Mouse (Mus musculus) gastrocnemius, postnatal 10 days (tissue): ENCODE measurements at regions not wholly inside any gene's neighbourhood (a gene's known extent, or its start where the extent isn't known, plus 50 kb on each side); places are given as distances from the start of the nearest gene placed in this dataset.
A peak's percentile ranks its signal among the peaks of the same experiment; 100 is the strongest.

ENCODE experiments used
- DNase-seq: peaks from one replicate; pipeline ENCODE4 v3.0.0; 2021; ENCODE audit warnings: mixed read lengths

DNA sequence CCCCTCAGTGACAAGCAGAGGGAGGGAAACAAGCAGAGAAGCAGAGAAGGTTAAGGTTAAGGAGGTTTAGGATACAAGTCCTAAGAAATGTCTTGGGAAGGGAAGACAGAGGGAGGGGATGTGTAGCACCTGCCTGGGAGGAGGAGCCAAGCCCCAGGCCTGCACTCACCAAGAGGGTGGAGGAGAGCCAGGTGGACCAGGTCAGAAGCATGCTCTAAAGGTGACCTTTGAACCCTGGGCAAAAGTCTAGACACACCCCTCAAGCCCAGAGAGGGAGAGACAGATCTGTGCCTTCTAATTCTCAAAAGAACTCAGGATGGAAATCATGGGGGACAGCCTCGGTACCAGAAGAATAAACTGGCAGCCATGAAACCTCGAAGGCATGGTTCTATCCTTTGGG, 54.4 kb upstream of the Calm2 start:
- no peak for DNase-seq

- no peak for DNase-seq
Observed at GRCm38 (mm10) chr17:87501687-87502387, 55.1 kb upstream of the Calm2 start.

DNA sequence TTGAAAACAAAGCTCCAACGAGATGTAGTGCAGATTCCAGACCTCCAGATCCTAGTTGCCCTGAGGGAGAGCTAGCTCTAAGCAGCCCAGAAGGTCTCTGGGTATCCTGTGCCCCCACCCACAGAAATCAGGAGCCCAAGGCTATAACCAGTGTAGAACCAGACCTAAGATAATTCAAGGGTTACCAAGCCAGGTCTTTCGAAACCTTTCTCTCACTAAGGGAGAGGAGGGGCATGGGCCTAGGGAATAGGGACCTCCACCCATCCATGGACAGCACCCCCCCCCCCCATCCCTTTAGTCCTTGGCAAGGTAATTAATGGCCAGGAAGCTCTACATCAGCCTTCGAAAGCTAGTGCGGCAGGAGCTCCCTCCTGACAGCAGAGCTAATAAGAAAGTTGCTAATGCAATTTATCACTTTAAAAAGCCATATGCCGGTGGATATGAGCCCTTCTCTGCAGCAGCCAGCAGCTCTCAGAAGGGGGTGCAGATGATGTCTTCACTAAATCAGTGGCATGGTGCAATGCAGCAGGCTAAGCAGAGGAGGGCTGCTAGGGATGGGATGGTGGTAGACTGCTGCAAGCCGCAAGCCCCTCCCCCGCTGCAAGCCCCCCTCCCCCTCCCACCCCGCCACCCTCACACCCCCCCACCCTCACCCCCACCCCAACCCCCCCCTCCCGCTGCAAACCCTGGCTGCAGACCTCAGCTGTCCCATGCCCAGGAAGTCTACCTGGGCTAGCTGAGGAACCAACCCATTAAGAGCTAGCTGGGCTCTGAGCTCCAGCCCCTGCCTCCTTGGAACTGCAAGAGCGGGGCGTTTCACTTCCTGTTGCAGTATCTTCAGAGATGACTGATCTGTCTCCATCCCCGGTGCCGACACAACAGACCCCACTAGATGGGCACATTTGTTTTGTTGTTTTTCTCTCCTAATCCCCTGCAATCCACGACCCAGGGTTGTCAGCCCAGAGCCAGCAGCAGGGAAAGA, 55.9 kb upstream of the Calm2 start:
- no peak for DNase-seq

GRCm38 (mm10) chr17:87503491-87503890, 56.8 kb upstream of the Calm2 start:
- DNase-seq = no peak

DNA sequence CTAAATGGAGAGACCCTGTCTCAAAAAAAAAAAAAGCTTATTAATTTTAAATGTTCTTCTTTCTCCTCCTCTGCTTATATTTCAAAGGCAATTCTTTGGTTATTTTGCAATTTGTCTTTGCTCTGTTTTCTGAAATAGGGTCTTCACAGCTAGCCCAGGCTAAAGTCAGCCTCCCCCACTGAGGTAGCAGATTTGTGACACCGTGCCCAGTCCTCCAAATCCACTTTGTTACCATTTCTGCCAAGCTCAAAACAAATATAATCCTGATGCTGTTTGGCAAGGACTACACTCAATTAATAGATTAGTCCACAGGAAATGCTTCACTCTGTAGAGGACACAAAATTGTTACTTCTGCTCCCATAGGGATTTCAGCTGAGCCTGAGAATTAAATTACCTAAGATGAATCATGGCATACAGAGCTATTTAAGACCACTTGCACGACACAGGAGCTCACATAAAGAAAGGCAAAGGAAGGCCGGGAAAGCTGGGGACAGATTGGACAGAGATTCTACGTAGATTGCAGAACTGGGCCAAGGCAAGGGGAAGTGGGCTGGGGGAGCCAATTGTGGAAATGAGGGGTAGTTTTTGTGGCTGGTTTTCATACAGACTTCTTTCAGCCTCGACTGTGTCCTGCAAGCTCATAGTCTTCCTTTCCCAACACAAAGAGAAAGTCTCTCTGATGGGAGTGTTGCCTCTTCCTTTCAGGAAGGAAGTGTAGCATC, 58.4 kb upstream of the Calm2 start:
- DNase-seq = no peak

DNA sequence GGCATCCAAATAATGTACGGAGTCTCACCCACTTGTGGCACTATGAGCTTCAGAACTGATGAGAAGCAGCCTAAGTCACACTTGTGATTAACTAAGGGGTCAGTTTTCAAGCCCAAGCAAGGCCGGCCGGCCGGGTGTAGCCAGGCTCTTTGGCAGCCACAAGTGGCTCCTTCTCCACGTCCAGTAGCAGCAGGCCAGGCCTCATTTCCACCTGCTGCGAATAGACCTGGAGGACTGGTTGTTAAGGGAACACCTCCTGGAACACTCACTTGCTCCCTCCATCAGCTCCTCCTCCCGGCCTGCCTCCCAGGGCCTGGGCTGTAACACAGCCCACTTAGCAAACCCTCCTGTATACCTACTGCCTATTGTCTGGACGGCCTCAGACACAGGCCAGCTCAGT, 61.1 kb upstream of the Calm2 start:
- DNase-seq = no peak

DNA sequence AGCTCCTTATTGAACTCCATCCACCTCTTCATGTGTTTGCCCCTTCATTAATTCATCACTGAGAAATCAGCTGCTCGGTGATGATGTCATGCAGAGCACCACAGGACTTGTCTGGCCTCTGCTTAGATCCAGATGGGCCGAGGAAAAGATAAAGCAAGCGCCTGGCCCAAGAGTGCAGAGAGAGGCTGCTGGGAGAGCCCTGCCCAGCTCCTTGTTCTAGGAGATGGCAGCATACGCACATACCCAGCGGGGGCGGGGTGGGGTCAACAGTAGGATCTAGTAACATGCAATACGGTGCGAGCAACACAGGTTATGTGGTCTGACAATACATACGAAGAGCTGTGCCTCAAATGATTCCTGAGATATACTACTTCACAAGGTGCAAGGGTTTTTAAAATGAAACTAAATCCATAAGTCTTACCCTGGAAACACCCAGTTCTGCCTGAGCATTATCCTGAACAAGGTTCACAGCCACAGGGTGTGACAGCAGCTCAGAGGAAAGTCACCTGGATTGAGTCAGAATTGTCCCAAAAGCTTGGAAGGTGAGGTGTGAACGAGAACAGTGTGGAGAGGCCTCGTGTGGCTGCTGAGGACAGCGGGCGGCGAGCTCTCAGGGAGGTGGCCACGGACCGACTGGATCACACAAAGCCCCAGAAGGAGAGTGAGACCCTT, 62.0 kb upstream of the Calm2 start:
- DNase-seq = no peak

GRCm38 (mm10) chr17:87512000-87512611, 65.4 kb upstream of the Calm2 start:
- no peak for DNase-seq

DNA sequence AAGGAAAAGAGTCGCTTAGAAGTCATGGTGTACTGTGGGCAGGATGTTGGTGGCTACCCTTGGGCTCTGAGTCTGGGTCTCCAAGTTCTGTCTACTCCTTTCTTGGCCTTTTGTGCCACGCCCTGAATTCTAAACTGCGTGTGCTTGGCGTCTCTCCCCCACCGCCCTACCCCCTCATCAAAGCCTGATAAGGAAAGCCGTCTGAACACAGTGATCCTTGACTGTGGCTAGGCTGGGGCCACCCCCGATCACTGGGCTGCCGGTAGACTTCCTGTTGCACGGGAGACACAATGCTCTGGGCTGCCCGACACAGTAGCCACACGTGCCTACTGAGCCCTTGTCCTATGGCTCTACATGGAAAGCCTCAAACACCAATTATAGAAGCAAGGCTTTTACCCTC, 67.1 kb upstream of the Calm2 start:
- DNase-seq = no peak

- no peak for DNase-seq
Observed at GRCm38 (mm10) chr17:87514366-87515126, 67.8 kb upstream of the Calm2 start.

DNA sequence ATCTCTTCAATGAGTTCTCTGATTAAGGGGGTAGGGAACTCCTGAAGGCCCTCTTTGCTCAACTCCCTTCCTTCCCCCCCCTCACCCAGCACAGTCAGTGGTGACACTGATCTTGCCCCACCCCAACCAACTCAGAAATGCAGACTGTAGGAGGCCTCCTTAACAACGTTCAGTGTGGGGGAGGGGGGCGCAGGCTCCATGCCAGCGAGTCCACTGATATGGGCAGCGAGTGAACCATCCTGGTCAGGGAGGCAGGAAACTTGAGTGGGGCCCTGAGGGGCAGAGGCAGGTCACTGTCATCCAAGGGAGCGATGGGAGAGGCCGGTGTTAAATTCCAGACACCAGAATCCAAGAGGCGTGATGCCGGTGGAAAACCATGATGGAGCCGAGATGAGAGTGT, 70.5 kb upstream of the Calm2 start:
- peak; percentile 50 for DNase-seq

DNA sequence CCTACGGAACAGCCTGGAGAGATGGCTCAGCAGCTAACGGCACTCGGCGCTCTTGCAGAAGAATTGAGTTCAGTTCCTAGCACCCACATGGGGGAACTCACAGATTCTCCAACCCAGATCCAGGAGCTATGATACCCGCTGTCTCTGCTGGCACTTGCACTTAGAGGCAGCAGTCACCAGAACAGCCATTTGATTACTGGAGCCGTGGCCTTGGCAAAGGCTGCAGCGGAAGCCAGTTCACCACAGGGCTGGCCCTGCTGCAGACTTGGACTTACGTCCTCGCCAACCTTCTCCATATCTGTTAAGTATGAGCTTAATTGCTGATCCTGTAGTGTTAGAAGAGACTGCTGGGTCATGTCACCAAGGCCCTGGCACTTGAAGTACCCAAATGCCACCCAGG, 72.7 kb upstream of the Calm2 start:
- DNase-seq = no peak

- DNase-seq = no peak
Observed at GRCm38 (mm10) chr17:87520841-87521240, 74.1 kb upstream of the Calm2 start.

GRCm38 (mm10) chr17:87521622-87522151, 75.0 kb upstream of the Calm2 start:
- DNase-seq = no peak

DNA sequence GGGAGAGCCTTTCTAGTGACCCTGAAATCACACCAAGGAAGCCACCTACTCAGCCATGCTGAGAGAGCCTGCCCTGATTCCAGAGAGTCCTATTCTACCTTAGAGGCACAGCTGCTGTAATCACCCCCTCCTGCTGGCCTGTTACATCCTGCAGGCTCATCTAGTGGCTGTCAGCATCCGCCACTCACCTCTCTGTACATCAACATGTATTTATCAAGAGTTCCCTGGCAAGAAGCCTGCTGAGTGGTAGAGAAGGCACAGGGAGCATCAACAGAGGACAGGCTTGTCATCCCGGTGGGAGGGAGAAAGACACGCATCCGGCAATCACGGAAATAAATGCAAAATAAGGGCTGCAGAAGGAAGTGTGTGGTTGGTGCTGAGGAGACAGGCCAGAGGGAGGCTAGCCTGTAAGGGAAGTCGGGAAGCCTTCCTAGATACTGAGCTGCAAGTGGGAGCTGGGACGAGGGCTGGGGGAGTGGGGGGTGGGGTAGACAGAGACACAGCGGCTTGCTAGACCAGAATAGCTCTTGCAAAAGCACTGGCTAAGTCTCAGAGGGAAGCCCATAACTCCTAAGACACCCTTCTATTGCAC, 75.9 kb upstream of the Calm2 start:
- no peak for DNase-seq

- no peak for DNase-seq
Observed at GRCm38 (mm10) chr17:87523643-87524042, 76.9 kb upstream of the Calm2 start.

- no peak for DNase-seq
Observed at GRCm38 (mm10) chr17:87527174-87527573, 80.4 kb upstream of the Calm2 start.

DNA sequence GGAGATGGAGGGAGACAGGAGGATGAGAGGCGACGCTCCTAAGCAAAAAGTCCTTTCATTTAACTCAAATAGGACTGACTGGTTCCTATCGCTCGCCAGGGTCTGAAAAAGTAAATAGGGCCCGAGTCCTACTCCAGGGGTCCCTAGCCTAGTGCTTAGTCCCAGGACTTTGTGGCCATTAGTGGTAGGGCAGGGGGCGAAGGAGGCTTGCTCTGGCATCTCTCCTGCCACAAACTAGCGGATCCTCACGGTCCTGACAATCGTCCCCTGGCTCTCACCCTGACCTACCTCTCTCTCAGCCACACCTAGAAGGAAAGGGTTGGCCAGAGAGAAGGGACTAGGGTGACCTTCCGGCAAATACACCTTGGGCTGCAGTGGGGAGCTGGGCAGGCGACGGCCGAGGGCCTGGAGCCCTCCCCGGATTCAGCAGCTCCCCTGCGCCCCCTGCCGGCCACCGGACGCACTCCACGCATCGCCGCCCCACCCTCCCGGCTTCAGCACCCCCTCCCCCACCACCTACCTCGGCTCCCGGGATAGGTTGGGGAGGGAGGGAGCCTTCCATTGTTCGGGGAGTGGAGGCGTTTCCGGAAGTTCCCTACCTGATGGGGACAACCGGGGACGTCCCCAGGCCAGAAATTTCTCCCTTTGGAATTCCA, 83.6 kb upstream of the Calm2 start:
- DNase-seq = peak; percentile 95

- DNase-seq = no peak
Observed at GRCm38 (mm10) chr17:87530818-87531410, 84.2 kb upstream of the Calm2 start.
